Mouse (Mus musculus): Measurements from ENCODE around the gene 3110040M04Rik. TPM values are rescaled to one million over a fixed set of nuclear protein-coding genes. Genes with fewer than 3 reads are reported as not detected.
"Not testable (repeated sequence)": the region's sequence is repeated elsewhere in the genome, so short reads cannot be mapped to it uniquely, and the experiment has no call there.

The 3110040M04Rik gene
- total RNA-seq, 2 experiments from 2014 or later: not detected

DNA sequence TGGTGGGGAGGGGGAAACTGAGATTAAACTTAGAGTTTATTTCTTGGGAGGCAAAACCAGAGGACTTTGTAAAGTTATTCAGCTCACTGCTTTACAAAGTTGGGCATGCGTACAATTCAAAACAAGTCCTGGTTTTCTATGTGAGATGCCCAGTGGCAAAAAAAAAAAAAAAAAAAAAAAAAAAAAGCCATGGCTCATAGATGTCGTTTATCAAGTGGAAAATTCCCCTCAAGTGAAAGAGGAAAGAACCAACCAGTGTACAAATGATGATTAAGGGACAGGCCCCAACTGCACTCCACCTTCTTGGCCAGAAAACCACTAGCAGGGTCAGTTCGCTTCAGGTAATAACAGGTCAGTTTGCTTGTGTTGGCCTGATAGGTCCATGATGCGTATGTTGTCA lies 15.5 kb upstream of the 3110040M04Rik start:
- intact Hi-C loops (cut with DNase I): no loop called here
- no peak for DNase-seq

- not testable (repeated sequence) for DNase-seq
These were observed 11.8 kb upstream of the 3110040M04Rik start, which contains the start of gene Gm8947 for GRCm38 (mm10) chr1:151192075-151192474. Gene Gm8947, plus strand, starts transcription at chr1:151192376.

DNA sequence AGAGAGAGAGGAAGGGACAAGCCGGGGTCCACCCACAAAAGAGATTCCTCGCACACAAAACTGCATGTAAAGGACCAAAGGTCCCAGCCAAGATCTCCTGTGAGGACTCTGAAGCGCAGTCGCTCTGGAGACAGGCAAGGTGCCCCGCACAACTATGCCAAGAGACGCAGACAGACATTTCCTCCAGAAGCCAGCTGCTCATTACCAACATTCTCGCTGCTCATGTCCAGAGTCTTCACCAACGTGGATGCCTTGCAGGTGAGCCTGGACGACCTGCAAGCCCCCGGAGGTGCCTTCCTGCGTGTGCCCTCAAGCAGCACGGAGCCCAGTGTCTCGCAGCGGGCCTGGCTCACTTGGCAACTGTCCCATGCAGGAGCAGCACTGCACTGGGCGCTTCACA lies 11.2 kb upstream of the 3110040M04Rik start:
- intact Hi-C loops (cut with DNase I); DNase-seq: not testable (repeated sequence)

More at GRCm38 (mm10) chr1:151192075-151192474, 11.8 kb upstream of the 3110040M04Rik start, which contains the start of gene Gm8947:
- intact Hi-C loops (cut with DNase I): not testable (repeated sequence)

DNA sequence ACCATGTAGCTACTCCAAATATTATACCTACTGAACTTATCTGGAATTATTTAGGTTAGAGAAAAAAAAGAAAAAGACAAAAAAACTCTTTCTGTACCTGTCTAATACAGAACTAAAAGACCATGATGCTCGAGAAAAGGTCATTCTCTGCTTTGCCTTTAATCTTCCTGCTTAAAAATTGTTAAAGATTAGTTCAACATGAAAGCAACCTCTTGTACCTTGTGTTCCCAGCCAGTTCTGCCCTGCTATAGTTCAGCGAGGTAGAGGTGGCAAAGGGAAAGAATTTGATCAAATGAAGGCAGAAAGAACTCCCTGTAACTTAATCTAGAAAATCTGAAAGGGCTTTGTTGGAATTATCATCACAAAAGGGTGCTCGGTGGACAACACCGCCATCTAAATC lies 7.9 kb upstream of the 3110040M04Rik start:
- DNase-seq; intact Hi-C loops (cut with DNase I): not testable (repeated sequence)

DNA sequence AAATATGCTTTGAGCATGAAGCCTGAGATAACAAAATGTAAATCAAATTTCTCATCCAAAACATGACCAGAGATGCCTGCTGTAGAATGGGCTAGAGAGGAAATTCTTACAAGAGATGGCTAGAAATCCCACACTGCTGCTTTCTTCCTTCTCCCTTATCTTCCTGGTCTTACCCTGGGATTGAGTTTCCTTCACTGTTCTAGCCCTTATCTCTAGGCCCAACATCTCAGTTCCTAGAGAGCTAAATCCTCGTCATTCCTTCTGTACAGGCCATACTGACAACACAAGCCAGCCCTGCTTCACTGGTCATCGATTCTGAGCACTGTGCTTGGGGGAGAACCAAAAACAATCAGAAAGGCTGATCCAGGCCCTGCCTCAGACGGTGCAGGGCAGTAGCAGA lies 7.2 kb upstream of the 3110040M04Rik start:
- intact Hi-C loops (cut with DNase I): not testable (repeated sequence)

GRCm38 (mm10) chr1:151198120-151198519 lies 5.8 kb upstream of the 3110040M04Rik start, which contains the start of gene Gm47995:
Gene Gm47995, plus strand, starts transcription at chr1:151198448.
- intact Hi-C loops (cut with DNase I); DNase-seq: not testable (repeated sequence)

More for the DNA sequence above, 7.2 kb upstream of the 3110040M04Rik start:
- DNase-seq: not testable (repeated sequence)

- DNase-seq; intact Hi-C loops (cut with DNase I): not testable (repeated sequence)
These were observed 3.3 kb upstream of the 3110040M04Rik start for GRCm38 (mm10) chr1:151200620-151201019.

- intact Hi-C loops (cut with DNase I); DNase-seq: not testable (repeated sequence)
These were observed 1.1 kb upstream of the 3110040M04Rik start for GRCm38 (mm10) chr1:151202771-151203170.

DNA sequence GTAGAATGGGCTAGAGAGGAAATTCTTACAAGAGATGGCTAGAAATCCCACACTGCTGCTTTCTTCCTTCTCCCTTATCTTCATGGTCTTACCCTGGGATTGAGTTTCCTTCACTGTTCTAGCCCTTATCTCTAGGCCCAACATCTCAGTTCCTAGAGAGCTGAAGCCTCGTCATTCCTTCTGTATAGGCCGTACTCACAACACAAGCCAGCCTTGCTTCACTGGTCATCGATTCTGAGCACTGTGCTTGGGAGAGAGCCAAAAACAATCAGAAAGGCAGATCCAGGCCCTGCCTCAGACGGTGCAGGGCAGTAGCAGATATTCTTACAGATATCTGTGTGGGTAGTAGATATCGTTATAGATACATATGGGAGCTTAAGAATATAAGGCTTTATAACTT lies 4.6 kb downstream of the 3110040M04Rik start:
- intact Hi-C loops (cut with DNase I); DNase-seq: not testable (repeated sequence)

DNA sequence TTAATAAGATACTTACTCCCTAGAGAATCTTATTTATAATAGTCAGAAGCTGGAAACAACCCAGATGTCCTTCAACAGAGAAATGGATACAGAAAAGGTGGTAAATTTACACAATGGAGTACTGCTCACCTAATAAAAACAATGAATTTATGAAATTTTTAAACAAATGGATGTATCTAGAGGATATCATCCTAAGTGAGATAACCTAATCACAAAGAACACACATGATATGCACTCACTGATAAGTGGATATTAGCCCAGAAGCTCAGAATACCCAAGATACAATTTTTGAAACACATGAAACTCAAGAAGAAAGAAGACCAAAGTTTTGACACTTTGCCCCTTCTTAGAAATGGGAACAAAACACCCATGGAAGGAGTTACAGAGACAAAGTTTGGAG lies 5.0 kb downstream of the 3110040M04Rik start:
- DNase-seq; intact Hi-C loops (cut with DNase I): not testable (repeated sequence)

- intact Hi-C loops (cut with DNase I): not testable (repeated sequence)
These were observed 6.0 kb downstream of the 3110040M04Rik start, which contains the start of gene Gm47996 for GRCm38 (mm10) chr1:151209824-151210355. Gene Gm47996, plus strand, starts transcription at chr1:151210131.

DNA sequence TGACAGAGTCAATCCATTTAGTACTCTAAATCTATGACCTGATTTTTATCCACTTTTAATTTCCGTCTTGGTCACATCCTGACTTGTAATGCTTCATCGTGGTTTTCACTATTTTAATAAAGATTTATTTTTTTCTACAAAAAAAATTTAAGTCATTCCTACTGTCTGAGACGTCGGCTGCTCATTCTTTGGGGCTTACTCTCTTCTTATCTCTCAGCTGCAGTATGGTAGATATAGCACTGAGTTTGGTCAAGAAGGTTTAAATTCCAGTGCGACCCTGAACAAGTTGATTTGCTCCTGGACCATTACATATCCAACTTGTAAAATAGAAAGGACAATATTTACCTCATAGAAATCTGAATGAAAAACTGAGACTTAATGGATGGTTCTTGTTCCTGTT lies 7.7 kb downstream of the 3110040M04Rik start:
- DNase-seq; intact Hi-C loops (cut with DNase I): not testable (repeated sequence)

More at GRCm38 (mm10) chr1:151209824-151210355, 6.0 kb downstream of the 3110040M04Rik start, which contains the start of gene Gm47996:
- DNase-seq: not testable (repeated sequence)

GRCm38 (mm10) chr1:151214862-151215261 lies 10.9 kb downstream of the 3110040M04Rik start:
- DNase-seq: no peak
- intact Hi-C loops (cut with DNase I): no loop called here

DNA sequence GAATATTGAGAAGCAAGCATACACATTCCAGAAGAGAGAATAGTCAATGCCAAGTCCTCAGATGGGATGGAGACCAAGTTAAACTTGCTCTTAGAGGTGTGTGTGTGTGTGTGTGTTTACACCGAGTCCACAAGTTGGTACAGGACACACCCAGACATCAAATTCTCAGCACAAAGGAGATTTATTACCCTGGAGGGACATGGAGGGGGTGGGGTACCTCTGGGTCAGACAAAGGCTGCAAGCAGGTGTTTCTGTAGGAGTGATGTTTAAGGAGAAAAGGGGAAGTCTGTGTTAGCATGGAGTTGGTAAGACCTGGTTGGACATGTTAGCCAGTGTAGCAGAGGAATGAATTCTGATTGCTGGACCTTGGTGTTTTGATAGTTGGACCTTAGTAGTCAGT lies 12.1 kb downstream of the 3110040M04Rik start:
- intact Hi-C loops (cut with DNase I): no loop called here
- no peak for DNase-seq

GRCm38 (mm10) chr1:151216417-151216816 lies 12.5 kb downstream of the 3110040M04Rik start:
- DNase-seq: no peak
- intact Hi-C loops (cut with DNase I): no loop called here

- DNase-seq: no peak
- intact Hi-C loops (cut with DNase I): no loop called here
These were observed 15.1 kb downstream of the 3110040M04Rik start for GRCm38 (mm10) chr1:151219045-151219444.

DNA sequence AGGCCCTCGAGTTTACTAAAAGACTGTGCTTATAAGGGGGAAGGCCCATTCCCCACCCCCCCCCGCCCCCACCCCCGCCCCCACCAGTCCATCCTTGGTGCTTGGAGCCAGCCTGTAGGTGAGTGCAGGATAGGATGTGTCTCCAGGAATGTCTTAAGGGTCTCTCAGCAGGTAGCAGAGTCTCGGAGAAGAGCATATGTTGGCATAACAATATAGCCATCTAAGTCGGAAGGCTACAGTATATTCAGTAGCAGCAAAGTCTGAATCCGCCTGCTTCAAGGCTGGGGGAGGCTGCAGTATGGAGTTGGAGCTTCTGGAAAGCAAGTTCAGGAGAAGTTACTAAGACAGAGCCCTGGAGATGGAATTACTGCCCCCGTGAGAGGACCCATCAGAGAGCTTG lies 16.2 kb downstream of the 3110040M04Rik start:
- intact Hi-C loops (cut with DNase I): no loop called here
- DNase-seq: no peak

DNA sequence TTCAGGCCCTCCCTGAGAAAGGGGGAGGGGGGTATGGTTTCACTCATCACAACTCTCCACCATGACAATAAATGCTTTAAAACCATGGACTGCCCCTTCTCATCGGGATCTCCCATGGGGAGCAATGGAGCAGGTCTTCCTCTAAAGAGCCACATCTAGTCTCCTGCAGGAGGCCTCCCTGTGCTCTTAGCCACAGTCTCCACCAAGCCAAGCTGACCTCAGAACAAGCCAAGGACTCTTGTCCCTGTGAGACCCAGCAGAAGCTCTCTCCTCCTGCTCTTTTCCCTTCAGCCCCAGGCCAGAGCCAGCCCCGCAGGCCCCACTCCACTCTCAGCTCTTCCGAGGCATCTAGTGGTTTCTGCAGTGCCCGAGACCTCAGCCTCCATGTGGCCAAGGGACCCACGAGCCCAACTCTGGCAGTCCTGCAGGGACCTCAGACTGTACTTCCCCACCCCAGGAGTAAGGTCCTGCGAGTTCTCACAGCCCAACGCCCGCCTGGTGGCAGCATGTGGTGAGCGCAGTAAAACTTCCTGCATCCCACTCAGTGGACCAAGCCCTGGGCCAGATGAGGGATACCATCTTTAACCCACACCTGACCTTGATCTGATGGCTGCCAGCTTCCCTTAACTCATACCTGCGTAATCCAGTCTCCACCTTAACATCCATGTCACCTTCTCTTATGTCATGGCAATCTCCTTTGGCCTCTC lies 18.8 kb downstream of the 3110040M04Rik start:
- DNase-seq: no peak
- intact Hi-C loops (cut with DNase I): no loop called here

- intact Hi-C loops (cut with DNase I): no loop called here
- no peak for DNase-seq
These were observed 19.5 kb downstream of the 3110040M04Rik start for GRCm38 (mm10) chr1:151223377-151223776.

GRCm38 (mm10) chr1:151224536-151224935 lies 20.6 kb downstream of the 3110040M04Rik start:
- intact Hi-C loops (cut with DNase I): no loop called here
- DNase-seq: no peak

DNA sequence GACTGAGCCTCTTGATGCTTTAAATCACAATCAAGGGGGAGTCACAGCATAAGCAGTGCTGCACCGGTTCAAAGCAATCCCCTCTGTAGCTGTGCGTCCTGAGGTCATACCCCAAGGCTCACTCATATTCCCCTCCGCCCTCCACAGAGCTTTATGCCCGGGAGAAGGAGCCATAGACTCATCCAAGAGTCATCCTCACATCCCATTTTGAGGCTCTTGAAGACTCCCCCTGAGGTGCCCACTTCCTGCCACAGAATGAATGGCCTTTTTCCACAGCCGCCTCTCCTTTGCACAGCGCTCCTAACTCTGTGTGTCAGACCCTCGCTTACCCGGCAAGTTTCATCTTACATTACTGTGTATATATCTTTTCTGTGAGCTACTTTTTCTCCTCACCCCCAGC lies 23.6 kb downstream of the 3110040M04Rik start:
- DNase-seq: no peak
- intact Hi-C loops (cut with DNase I): no loop called here
